Mouse (Mus musculus) left cerebral cortex, adult 8-10 months (tissue): ENCODE data around the gene Hira. TPM values are rescaled to one million over a fixed set of nuclear protein-coding genes. Genes with fewer than 3 reads are reported as not detected.

Source experiments
- DNase-seq, 2 experiments: peaks; one replicate each; pipeline ENCODE4 v3.0.0; 2022; ENCODE audit warnings: low spot score in 2 of 2
- total RNA-seq, 4 experiments: library from RNA; stranded (reverse); gene quantifications; 2 replicates each; pipeline ENCODE4 v1.2.4; 2022

Hira gene
- total RNA-seq, 4 experiments from 2014 or later: 86.1 to 105 (median 86.3) TPM

GRCm38 (mm10) chr16:19013550-19013949, 136.7 kb downstream of the Hira start:
- DNase-seq: no peak

GRCm38 (mm10) chr16:19014650-19015049, 137.8 kb downstream of the Hira start:
- no peak for DNase-seq

Other genes with a start within 250 kb of the Hira start
- gene Sept5, start 247.1 kb upstream of the Hira start, total RNA-seq: 100 to 1,000 TPM; 759 to 812 (median 777) TPM
- gene Cldn5, start 100.2 kb upstream of the Hira start, total RNA-seq: 10 to 100 TPM; 33.1 to 37.2 (median 35.2) TPM
- 100 to 1,000 TPM; 104 to 118 (median 107) TPM for gene Ufd1, start 65.3 kb upstream of the Hira start, total RNA-seq
- 1 to 10 TPM; 2.0 to 2.9 (median 2.2) TPM for gene Cdc45, start 65.0 kb upstream of the Hira start, total RNA-seq
- gene 2510002D24Rik, start 40.5 kb upstream of the Hira start, total RNA-seq: 10 to 100 TPM; 23.2 to 29.8 (median 28.6) TPM
- 10 to 100 TPM in 2 of 4 experiments, 1 to 10 TPM in 1, under 1 TPM in 1; 0.88 to 13.3 (median 9.0) TPM for gene Gm28539, start 40.5 kb upstream of the Hira start, total RNA-seq
- 10 to 100 TPM; 37.1 to 41.3 (median 40.0) TPM for gene Mrpl40, start 175 bp upstream of the Hira start, total RNA-seq